Mouse (Mus musculus): ENCODE results near the gene Vgll4. TPM values are rescaled to one million over a fixed set of nuclear protein-coding genes. Genes with fewer than 3 reads are reported as not detected.

Vgll4 gene
- total RNA-seq, 2 experiments from 2014 or later: 16.7 to 25.6 TPM

- intact Hi-C loops (cut with DNase I): loop anchor here (2.0 kb wide), 1 partner anchor 40 kb away; no protein-coding TSS in a partner anchor
- TF ChIP-seq CTCF (IDR thresholded peaks at IDR 0.05): no peak
- H3K4me3 ChIP-seq: peak overlapping the region; percentile 80
- peak; percentile 74 for DNase-seq
- H3K27ac ChIP-seq: peak overlapping the region; percentile 80
These were observed 1.2 kb downstream of the Vgll4 start for GRCm38 (mm10) chr6:114968361-114969212.

GRCm38 (mm10) chr6:114967623-114968022 lies 2.2 kb downstream of the Vgll4 start:
- no peak for TF ChIP-seq CTCF (IDR thresholded peaks at IDR 0.05)
- Histone ChIP-seq H3K27ac (no peak overlapping the region), H3K4me3 (peak overlapping the region; percentile 80)
- intact Hi-C loops (cut with DNase I): loop anchor here (2.0 kb wide), 1 partner anchor 39 kb away; no protein-coding TSS in a partner anchor
- DNase-seq: no peak

- Histone ChIP-seq H3K27ac (no peak overlapping the region), H3K4me3 (no peak overlapping the region)
- no peak for TF ChIP-seq CTCF (IDR thresholded peaks at IDR 0.05)
- intact Hi-C loops (cut with DNase I): no loop called here
- no peak for DNase-seq
These were observed 3.2 kb downstream of the Vgll4 start for GRCm38 (mm10) chr6:114966396-114967154.

- Histone ChIP-seq H3K27ac (no peak overlapping the region), H3K4me3 (no peak overlapping the region)
- TF ChIP-seq CTCF (IDR thresholded peaks at IDR 0.05): no peak
- DNase-seq: no peak
- intact Hi-C loops (cut with DNase I): no loop called here
These were observed 4.0 kb downstream of the Vgll4 start for GRCm38 (mm10) chr6:114965802-114966201.

- no peak overlapping the region for H3K4me3 ChIP-seq
- no peak overlapping the region for H3K27ac ChIP-seq
- no peak for TF ChIP-seq CTCF (IDR thresholded peaks at IDR 0.05)
- intact Hi-C loops (cut with DNase I): no loop called here
- DNase-seq: no peak
These were observed 4.4 kb downstream of the Vgll4 start for GRCm38 (mm10) chr6:114965396-114965795.

GRCm38 (mm10) chr6:114964235-114964634 lies 5.6 kb downstream of the Vgll4 start:
- TF ChIP-seq CTCF (IDR thresholded peaks at IDR 0.05): no peak
- DNase-seq: no peak
- no peak overlapping the region for H3K4me3 ChIP-seq
- no peak overlapping the region for H3K27ac ChIP-seq
- intact Hi-C loops (cut with DNase I): no loop called here

- H3K4me3 ChIP-seq: no peak overlapping the region
- H3K27ac ChIP-seq: no peak overlapping the region
- intact Hi-C loops (cut with DNase I): no loop called here
- no peak for DNase-seq
- TF ChIP-seq CTCF (IDR thresholded peaks at IDR 0.05): no peak
These were observed 6.2 kb downstream of the Vgll4 start for GRCm38 (mm10) chr6:114963636-114964035.

- intact Hi-C loops (cut with DNase I): no loop called here
- no peak overlapping the region for H3K4me3 ChIP-seq
- H3K27ac ChIP-seq: no peak overlapping the region
- TF ChIP-seq CTCF (IDR thresholded peaks at IDR 0.05): no peak
- no peak for DNase-seq
These were observed 8.3 kb downstream of the Vgll4 start for GRCm38 (mm10) chr6:114961276-114962068.

GRCm38 (mm10) chr6:114959012-114959398 lies 10.8 kb downstream of the Vgll4 start:
- H3K27ac ChIP-seq: no peak overlapping the region
- DNase-seq: no peak
- H3K4me3 ChIP-seq: no peak overlapping the region
- intact Hi-C loops (cut with DNase I): no loop called here
- no peak for TF ChIP-seq CTCF (IDR thresholded peaks at IDR 0.05)

GRCm38 (mm10) chr6:114958249-114959011 lies 11.4 kb downstream of the Vgll4 start:
- intact Hi-C loops (cut with DNase I): no loop called here
- no peak for TF ChIP-seq CTCF (IDR thresholded peaks at IDR 0.05)
- DNase-seq: no peak
- Histone ChIP-seq H3K4me3 (no peak overlapping the region), H3K27ac (no peak overlapping the region)

GRCm38 (mm10) chr6:114957756-114958155 lies 12.0 kb downstream of the Vgll4 start:
- DNase-seq: no peak
- intact Hi-C loops (cut with DNase I): no loop called here
- TF ChIP-seq CTCF (IDR thresholded peaks at IDR 0.05): no peak
- Histone ChIP-seq H3K27ac (no peak overlapping the region), H3K4me3 (no peak overlapping the region)

- intact Hi-C loops (cut with DNase I): no loop called here
- Histone ChIP-seq H3K4me3 (no peak overlapping the region), H3K27ac (no peak overlapping the region)
- DNase-seq: no peak
- no peak for TF ChIP-seq CTCF (IDR thresholded peaks at IDR 0.05)
These were observed 15.3 kb downstream of the Vgll4 start for GRCm38 (mm10) chr6:114954496-114954895.

All from gastrocnemius, adult 2 months (tissue).